Mouse (Mus musculus) erythroid progenitor cell, adult 5-6 weeks (primary cell): ENCODE measurements around the gene Nt5c1a. TPM values are rescaled to one million over a fixed set of nuclear protein-coding genes. Genes with fewer than 3 reads are reported as not detected.

Experiments used
- ATAC-seq: replicated peaks from 2 replicates; pipeline ENCODE4 v1.8.0; 2016; ENCODE audit warnings: moderate number of reproducible peaks, mild to moderate bottlenecking, moderate TSS enrichment, inconsistent platforms; ENCODE audit not compliant: poor library complexity, low FRiP score, severe bottlenecking
- total RNA-seq, 2 experiments: library from RNA; stranded (forward) in 1 of 2; stranded (reverse) in 1 of 2; fragments of 150-400 nt in 1 of 2; fragments of 186-747, 209-891 nt in 1 of 2; gene quantifications; 2 replicates each; pipeline versions ENCODE4 v1.2.3 to v1.2.4; 2015 to 2017; ENCODE audit warnings: low replicate concordance in 2 of 2

The Nt5c1a gene
- total RNA-seq, 2 experiments from 2014 or later, result not detected

DNA sequence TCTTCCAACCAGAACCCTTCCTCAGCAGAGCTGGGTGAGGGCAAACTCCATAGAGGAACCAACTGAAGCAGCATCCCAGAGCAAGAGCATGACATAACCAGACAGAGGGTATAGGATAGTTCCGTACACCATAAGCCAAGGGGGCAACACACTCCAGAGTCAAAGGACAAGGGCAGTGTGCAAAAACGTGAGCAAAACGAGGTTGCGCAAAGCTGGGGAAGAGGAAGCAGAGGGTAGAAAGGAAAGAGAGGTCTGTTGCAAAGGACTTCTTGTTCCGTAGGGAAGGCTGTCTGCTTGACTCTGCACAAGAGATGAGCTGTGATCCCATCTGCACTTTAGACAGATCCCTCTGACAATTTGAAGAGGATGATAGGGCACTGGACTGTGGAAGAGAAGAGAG is 6.0 kb downstream of the Nt5c1a start:
- ATAC-seq, result no peak

DNA sequence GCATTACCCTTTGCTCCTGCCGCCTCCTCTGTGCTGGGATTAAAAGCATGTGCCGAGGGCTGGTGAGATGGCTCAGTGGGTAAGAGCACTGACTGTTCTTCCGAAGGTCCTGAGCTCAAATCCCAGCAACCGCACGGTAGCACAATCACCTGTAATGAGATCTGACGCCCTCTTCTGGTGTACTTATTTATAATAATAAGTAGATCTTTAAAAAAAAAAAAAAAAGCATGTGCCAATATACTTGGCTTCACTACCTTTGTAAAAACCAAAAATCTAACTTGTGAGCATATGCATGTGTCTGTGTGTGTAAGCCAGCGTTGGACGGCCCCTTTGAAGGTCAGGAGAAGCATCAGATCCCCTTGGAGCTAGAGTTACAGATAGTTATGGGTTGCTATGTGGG is 9.7 kb downstream of the Nt5c1a start:
- ATAC-seq, result no peak

DNA sequence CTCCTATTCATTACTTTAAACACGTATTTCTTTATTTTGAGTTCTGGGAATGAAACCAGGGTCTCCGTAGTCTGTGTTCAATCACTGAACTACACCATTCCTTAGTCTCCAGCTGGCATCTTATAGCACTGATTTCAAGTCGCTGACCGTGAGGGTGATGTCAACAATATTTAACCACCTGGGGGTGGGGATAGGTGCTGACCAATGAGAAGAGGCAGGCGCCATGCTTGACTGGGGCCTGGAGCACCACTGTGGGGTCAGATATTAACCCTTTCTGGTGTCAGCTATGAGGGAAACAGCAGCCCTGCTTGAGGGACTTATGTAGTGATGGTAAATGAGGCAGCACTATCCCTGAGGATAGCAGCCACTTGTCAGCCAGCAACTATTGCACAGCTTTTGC is 10.1 kb downstream of the Nt5c1a start:
- ATAC-seq, result no peak

DNA sequence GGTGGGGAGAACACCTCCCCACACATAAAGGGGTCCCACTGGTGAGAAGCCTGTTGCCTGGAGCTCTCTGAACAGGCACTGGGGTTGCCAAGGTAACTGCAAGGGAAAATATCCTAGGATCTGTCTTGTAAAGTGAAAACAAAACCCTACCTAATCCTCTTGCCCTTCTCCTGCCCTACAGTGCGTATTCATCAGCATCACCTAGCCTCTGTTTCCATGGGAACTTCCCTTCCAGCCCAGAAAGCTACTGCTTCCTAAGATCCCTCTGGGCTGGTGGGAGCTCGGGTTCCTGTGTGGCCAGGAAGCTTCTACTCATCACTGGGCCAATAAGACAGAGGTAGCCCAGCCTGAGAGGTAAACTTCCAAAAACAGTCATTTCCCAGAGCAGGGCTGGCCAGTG is 11.0 kb downstream of the Nt5c1a start:
- no peak for ATAC-seq

DNA sequence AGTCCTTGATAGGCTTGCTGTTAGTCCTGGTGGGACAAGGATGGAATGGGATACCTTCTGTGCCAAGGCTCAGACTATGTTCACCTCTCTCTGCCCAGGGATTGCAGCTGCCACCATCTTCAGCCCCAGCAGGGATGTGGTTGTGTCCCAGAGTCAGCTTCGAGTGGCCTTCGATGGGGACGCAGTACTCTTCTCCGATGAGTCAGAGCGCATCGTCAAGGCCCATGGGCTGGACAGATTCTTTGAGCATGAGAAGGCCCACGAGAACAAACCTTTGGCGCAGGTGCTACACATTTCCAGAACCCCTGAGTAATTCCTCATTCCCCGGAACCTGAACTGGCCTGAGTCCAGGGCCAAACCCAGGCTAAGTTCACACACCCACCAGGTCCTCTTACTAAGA is 12.7 kb downstream of the Nt5c1a start:
- ATAC-seq, result no peak

DNA sequence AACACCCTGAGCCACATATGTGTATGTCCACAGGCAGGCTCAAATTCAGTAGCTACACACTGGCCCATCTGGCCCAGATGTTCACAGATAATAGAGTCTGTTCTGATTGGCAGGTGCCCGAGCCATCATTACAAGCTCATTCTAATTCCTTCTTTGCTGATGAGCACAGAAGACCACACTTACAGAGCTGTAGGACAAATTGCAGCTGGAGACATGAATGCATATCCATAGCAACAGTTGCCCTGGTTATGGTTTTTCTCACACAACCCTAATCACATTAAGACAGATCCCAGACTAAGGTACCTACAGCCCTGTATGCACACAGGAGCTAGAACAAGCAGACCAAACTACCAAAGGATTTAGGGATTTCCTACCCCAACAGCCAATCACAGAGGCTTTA is 14.1 kb downstream of the Nt5c1a start:
- no peak for ATAC-seq

DNA sequence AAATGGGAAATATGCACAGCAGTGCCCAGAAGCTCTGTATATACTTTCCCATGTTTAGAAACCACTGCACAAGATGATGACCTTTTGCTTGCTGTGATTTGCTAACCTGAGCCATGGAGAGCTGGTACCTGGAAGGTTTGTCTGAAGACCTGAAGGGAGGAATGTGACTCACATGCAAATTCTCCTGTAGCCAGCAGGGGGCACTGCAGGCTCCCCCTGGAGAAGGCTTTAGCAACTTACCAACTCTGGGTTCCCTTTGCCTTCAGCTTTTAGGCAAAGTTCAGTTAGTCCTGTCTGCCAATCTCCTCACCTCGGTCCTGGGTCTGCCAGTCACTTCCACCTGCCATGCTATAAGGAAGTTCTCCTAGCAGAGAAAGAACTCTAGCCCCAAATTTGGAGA is 15.5 kb downstream of the Nt5c1a start:
- peak; percentile 33; the same call in 1 of the 2 replicates for ATAC-seq

DNA sequence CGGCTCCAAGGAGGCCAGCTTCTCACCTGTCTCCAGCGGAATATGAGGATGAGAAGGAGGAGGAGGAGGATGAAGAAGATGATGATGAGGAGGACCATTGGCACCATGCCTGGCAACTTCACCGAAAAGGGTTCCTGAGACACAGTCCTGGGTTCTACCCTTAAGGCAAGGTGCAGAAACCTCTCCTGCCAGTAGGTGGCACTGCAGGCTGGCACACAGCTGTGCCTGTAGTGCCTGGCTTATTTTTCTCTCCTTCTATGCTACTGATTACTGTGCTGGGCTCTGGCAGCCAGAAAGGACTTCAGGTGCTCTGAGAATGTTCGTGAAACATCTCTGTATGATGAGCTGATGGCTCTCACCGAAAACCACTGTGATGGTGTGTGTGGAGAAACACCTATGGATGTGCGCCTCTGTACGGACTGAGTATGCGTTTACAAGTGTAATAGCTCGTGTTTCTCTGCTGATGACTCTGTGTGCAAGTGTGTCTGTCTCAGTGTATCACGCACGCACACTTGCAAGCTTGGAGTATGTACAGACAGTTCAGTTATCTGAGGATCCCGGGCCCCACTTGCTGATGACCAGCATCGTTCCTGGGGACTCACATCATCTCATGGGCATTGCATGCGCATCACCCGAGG is 18.5 kb downstream of the Nt5c1a start:
- peak; percentile 67; the same call in 1 of the 2 replicates for ATAC-seq

DNA sequence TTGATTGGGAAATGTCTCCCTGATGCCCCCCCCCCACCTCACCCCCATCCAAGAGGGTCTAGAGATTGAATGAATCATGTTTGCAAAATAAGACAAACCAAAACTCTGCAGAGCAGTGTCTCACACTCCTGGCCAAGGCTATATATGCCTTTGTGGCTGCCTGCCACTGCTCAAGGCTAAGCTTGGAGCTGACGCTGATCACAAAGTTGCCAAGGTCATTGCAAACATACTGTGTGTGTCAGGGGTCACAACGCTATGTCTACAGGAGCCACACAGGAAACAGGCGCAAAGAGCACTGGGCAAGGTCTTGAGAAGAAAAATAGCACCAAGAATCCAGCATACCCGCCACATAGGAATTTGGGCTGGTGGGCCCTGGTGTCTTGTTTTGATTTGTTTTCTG is 19.3 kb downstream of the Nt5c1a start:
- no peak for ATAC-seq

DNA sequence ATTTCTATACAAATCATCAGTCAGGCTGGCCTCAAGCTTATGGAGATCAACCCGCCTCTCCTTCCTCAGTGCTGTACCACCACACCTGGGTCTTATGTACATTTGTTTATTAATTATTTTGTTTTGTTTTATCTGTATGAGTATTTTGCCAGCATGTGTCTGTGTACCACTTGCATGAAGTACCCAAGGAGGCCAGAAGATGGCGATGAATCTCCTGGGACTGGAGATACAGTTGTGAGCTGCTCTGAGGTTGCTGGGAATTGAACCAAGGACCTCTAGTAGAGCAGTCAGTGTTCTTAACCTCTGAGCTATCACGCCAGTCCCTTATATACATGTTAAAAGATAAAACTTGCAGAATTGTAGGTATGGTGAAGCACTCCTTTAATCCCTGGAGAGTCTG is 22.0 kb downstream of the Nt5c1a start:
- ATAC-seq, result no peak

DNA sequence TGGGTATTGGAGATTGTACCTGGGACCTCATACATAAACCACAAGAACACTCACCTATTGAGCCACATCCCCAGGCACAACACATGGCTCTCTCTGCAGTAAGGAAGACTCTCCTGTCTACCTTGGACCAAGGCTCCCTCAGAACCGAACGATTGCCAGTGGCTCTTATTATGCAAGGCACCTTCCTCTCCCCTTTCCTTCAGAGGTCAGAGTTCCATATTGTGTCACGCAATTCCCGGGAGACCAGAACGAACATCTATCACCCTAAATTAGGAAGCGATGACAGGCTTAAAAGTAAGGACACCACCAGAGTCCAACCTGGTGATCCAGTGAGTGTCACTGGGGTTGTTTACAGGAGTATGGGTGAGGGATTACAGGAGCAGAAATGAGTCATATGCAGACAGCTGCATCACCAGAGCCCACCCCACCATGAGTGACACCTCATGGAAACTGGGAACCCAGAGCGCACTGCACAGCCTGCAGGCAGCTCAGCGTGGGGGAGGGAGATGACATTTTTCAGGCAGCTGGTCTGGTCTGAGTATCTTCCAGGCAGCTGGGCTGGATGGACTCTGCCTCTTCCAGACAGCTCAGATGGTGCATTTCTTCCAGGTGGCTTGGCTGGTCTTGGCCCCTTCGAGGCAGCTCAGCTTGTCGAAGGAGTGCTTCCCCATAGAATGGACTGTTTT is 24.6 kb downstream of the Nt5c1a start:
- no peak for ATAC-seq

DNA sequence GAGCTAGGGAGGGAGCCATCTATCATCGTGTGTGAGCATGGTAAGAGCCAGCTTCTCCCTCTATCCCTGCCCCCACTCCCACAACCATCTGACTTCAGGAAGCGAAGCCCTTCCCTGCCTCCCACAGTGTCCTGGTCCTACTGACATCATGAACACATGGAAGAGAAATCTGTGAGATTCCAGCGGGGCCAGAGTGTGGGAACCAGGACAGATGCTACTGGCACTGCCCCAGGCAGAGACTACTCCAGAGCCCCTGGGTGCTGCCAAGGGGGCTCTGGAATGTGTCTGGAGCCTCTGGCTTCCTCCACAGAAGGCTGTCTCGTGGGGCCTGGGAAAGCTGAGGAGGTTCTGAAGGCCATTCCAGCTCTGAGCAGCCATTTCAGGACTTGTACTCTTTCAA is 26.4 kb downstream of the Nt5c1a start:
- ATAC-seq, result no peak

DNA sequence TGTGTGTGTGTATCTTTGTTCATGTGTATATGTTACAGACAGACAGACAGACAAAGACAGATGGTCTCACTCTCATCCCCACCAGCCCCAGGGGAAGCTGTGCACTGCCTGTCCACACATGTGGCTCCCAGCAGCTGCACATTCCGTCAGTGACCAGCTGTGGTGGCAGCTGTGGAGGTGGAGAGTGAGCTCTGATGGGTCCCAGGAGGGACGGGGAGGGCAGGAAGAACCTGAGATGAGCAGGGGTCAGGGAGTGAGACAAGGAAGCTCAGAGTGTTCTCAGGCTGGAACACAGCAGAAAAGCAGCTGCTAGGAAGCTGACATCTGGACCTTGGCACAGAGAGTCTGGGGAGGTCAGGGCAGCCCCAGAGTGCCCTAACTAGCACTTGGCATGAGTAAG is 27.0 kb downstream of the Nt5c1a start:
- no peak for ATAC-seq

DNA sequence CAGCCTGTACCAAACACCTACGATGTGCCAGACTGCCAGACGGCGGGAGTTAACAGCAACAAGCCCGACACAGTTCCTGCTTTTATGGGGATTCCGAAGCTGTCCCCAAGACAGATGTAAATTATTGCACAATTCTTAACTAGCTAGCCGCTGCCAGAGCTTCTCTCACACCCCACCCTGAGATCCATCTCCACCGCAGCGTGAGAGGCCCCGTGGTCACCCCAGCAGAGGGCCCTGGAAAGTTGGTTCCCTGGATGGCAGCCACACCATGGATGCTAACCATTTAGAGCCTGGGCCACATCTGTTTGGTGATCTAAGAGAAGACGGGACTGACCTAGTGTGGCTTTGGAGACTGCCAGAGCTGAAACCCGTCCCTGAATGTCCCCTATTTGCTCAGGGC is 27.9 kb downstream of the Nt5c1a start:
- ATAC-seq, result no peak

DNA sequence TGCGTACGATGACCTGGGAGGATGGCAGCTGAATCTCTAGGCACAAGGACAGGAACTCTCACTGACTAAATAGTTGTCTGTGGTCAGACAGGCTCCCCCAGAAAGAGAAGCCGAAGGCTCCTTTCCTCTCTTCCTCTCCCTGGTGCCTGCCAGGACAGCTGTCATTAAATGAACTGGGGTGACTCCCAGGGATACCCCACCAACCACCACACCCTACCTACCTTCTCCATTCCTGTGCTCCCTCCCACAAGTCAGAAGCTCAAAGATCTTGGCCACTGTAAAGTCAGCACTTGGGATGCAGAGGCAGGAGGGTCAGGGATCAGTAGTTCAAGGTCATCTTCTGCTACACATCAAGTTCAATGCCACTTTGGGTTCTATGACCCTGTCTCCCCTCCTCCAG is 31.5 kb downstream of the Nt5c1a start:
- no peak for ATAC-seq

DNA sequence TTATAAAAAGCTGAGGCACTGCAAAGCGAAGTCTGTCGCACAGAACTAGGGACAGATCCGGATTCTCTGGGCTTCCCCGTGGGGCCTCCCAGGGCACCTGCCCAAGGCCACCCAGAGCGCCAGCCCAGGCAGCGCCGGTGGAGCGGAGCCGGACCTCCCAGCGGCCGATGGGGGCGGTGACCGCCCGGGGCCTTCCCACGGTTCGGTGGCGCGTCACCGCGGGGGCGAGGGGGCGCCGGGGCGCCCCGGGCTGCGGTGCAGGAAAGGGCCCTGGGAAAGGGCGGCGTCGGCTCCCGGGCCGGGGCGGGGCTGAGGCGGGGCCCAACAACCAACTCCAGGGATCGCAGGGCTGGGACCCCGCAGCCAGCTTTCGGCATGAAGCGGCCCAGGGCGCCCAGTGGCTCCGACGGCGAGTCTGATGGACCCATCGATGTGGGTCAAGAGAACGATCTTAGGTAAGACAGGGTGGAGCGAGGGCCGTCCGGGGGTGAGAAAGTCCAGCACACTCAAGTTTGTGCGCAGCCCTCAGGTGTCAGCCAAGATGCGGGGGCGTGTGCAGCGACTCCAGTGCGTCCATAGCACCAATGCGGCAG is 32.3 kb downstream of the Nt5c1a start, which contains the start of gene Heyl:
TSS of gene Heyl (plus strand) at position 65 of the 593 bp plus-strand sequence.
- ATAC-seq, result no peak

DNA sequence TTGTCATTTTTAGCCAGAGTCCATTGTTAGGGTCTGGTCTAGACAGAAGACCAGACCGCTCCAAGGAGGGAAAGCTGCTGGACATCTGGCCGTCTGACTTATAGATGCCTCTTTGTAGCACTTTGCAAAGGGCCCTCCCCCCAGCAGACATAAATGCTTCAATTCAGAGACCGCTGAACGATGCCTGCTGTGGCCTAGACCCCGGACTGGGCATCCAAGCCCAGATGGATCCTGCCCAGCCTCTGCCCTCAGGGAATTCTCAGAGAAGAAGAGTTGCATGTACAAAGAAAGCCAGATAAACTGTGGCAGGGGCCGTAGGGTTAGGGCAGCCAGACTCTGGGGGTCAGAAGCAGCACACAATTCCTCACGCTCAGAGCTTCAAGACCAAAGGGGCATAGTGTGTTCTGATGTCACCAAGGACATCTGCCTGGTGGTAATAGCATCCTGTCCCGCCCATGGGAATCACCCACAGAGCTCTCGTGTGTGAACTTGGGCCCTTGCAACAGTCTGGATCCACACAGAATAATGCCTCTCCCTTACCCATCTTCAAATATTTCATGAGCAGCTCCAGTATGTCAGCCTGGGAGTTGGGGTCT is 34.6 kb downstream of the Nt5c1a start:
- no peak for ATAC-seq

DNA sequence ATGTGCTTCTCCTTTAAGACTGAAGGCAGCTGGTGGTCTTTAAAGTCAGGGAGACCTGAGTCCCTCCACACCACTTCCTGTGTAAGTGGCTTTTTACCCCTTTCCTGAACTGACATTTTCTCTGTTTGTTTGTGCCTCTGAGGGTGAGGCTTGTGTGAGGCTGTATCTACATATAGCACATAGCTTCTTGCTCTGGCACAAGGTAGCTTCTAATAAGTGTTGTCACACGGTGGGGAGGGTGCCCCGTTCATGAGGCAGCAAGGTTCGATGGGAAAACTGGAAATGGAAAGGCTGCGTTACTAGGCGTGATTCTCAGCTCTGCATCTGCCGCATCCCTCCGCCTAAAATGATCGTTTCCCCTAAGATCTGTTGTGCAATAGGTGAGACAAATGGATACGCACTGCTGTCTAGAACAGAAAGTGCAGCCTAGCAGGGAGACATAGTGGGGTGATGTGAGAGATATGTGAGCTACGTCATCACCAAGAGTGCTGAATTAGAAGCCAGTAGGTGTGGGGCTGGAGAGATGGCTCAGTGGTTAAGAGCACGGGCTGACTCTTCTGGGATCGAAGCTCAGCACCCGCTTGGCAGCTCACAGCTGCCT is 35.2 kb downstream of the Nt5c1a start:
- no peak for ATAC-seq

DNA sequence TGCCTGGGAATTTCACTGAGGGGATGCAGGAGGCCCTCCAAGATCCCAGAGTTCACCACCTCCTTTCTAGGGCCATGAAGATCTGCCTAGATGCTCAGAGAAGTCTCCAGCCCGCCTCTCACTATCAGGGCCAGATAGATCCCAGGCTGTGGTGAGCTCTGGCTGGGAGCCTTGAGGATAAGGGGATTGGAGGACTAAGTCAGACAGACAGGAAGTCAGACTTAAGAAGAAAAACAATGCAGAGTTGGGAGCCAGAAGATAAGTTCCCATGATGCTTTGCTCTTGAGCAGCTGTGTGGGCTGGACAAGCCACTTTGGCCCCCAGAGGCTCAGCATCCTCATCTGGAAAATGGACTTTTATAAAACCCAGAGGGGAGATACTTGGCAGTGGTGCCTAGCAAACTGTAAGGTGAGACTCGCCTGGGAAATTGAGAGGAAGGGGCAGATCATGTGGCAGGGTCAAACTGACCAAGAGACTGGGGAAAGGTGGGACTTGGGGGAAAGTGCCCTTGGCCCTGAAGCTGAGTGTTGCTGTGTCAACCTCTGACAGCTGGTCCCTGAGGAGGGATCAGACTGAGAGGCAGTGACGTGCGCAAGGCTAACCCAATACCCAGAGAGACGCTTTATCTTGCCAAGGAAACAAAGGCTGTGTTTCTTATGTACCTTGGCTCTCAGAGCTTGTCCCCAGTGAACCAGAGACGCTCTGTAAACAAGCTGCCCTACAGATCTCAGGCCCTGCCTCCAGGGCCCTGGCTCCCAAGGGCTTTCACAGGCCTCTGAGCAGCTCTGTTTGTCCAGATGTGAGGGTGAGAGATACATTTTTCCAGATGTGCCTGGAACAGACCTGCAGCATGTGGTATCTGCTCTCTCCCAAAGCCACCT is 36.3 kb downstream of the Nt5c1a start:
- ATAC-seq, result no peak
